Mouse (Mus musculus): Measurements from ENCODE around the gene C6.

DNA sequence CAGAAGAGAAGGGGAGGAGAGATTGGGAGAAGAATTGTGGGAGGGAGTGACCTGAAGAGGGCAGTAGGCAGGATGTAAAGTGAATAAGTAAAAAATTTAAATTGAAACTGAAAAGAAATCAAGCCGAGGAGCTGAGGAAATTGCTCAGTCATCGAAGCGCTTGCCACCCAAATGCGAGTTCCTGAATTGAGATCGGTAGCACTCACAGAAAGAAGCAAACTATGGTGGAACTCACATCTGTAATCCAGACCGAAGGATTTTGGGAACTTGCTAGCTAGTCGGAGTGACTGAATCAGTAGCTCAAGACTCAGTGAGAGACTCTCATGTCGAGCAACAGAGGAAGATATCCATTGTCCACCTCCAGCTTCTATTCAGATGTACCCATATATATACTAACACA lies 94.8 kb downstream of the C6 start:
- no peak for TF ChIP-seq ZKSCAN1 (IDR thresholded peaks at IDR 0.05; ENCODE audit: low read depth, low read length)
- no peak for TF ChIP-seq ZC3H11A (IDR thresholded peaks at IDR 0.05; ENCODE audit: low read depth, low read length)
- TF ChIP-seq GATA1 (IDR thresholded peaks at IDR 0.05; ENCODE audit: low read depth, low read length), result no peak
- TF ChIP-seq POLR2A (IDR thresholded peaks at IDR 0.05; ENCODE audit: control insufficient read depth in 1 of 2, insufficient read depth in 1 of 2, low read depth in 1 of 2, low read length in 2 of 2, poor library complexity in 1 of 2), result no peak
- no peak for TF ChIP-seq MXI1 (IDR thresholded peaks at IDR 0.05; ENCODE audit: low read depth, low read length)
- no peak for TF ChIP-seq CTCF (IDR thresholded peaks at IDR 0.05 in 2 of 3, conservative IDR thresholded peaks at IDR 0.05 in 1 of 3; ENCODE audit: control insufficient read depth in 1 of 3, insufficient read depth in 1 of 3, low read depth in 2 of 3, low read length in 3 of 3, poor library complexity in 1 of 3, severe bottlenecking in 1 of 3)
- TF ChIP-seq NRF1 (IDR thresholded peaks at IDR 0.05; ENCODE audit: insufficient read depth, low read depth, low read length, poor library complexity, severe bottlenecking), result no peak
- no peak for TF ChIP-seq MAX (IDR thresholded peaks at IDR 0.05; ENCODE audit: low read length)
- TF ChIP-seq NELFE (IDR thresholded peaks at IDR 0.05; ENCODE audit: low read depth, low read length), result no peak
- no peak for TF ChIP-seq GABPA (IDR thresholded peaks at IDR 0.05; ENCODE audit: low read depth, low read length)

Measured in MEL (cell line).